Mouse (Mus musculus) bone marrow, adult 2 months (tissue): ENCODE measurements around the gene Wdr59.

Experiments used
- CTCF ChIP-seq: fragments of 200-500 bp; IDR thresholded peaks from 2 replicates; pipeline ENCODE4 v1.5.1; 2011; ENCODE audit warnings: low read length, control low read depth; ENCODE audit not compliant: control insufficient read depth, insufficient read depth
- POLR2A ChIP-seq: fragments of 200-500 bp; IDR thresholded peaks from 2 replicates; pipeline ENCODE4 v1.6.1; 2011; ENCODE audit warnings: low read depth, mild to moderate bottlenecking, control low read depth, low read length, borderline replicate concordance; ENCODE audit not compliant: control insufficient read depth

DNA sequence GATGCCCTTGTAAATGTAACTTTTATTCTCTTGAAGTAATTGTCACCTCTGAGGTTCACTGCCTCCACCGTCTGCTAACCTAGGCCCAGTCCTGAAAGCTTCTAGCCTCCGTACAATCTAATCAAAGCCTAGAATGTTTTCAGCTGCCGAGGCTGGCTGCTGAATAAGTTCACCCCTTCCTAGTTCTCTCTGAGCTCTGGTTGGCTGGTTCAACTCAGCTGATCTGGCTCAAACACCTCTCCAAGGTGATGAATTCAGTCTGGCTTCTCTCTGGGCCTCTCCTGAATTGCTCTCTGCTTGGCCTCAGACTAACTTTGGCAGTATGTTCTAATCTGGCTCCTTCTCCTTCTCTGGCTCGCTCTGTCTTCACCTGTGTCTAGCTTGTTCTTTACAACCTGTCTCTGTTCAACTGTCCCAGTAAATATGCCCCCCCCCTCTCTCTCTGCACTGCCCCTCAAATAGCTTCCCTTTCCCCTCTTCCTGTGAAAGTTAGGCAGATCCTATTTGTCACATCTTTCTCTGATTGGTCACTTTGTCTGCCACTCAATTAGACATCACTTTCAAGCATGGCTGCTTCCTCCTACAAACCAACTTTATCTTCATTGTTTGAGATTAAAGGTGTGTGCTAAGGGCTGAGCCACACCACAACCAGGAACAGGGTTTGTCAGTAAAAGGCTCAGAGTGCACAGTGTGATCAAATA is 75.8 kb downstream of the Wdr59 start:
- TF ChIP-seq CTCF = no peak
- TF ChIP-seq POLR2A = no peak
